Mouse (Mus musculus) hindbrain, embryonic 11.5 days (tissue): ENCODE data around the gene 2310061N02Rik. TPM values are rescaled to one million over a fixed set of nuclear protein-coding genes. Genes with fewer than 3 reads are reported as not detected.

Source experiments
- ATAC-seq: fragments of 200-750 bp; cut with Nextera tagmentation; 2 replicates; pipeline ENCODE4 v1.8.0; 2017; ENCODE audit warnings: mild to moderate bottlenecking, moderate TSS enrichment, moderate library complexity; ENCODE audit not compliant: low FRiP score
- DNase-seq: peaks from one replicate; pipeline ENCODE4 v3.0.0-alpha.2; 2015; ENCODE audit warnings: low spot score
- H3K27ac ChIP-seq: fragments of 300-500 bp; sonication (generic); 2 replicates; pipeline ENCODE4 v1.5.1; 2014; ENCODE audit warnings: mild to moderate bottlenecking, low read depth, low read length
- H3K27me3 ChIP-seq: fragments of 300-500 bp; sonication (generic); 2 replicates; pipeline ENCODE4 v1.6.1; 2014; ENCODE audit warnings: mild to moderate bottlenecking, low read length, moderate library complexity, mixed read lengths; ENCODE audit not compliant: control insufficient read depth, insufficient read depth
- H3K36me3 ChIP-seq: fragments of 300-500 bp; sonication (generic); 2 replicates; pipeline ENCODE4 v1.6.1; 2014; ENCODE audit warnings: mild to moderate bottlenecking, low read length, moderate library complexity, mixed read lengths; ENCODE audit not compliant: control insufficient read depth, insufficient read depth
- H3K4me1 ChIP-seq: fragments of 300-500 bp; sonication (generic); replicated peaks from 2 replicates; pipeline ENCODE4 v1.6.1; 2014; ENCODE audit warnings: low read length, mixed read lengths; ENCODE audit not compliant: control insufficient read depth, insufficient read depth
- H3K4me2 ChIP-seq: fragments of 300-500 bp; sonication (generic); replicated peaks from 2 replicates; pipeline ENCODE4 v1.6.1; 2014; ENCODE audit warnings: mild to moderate bottlenecking, low read depth, low read length
- H3K4me3 ChIP-seq: fragments of 300-500 bp; sonication (generic); 2 replicates; pipeline ENCODE4 v1.5.1; 2014; ENCODE audit warnings: low read depth, low read length
- H3K9ac ChIP-seq: fragments of 300-500 bp; sonication (generic); 2 replicates; pipeline ENCODE4 v1.6.1; 2014; ENCODE audit warnings: low read depth, low read length
- H3K9me3 ChIP-seq: fragments of 300-500 bp; sonication (generic); 2 replicates; pipeline ENCODE4 v1.6.1; 2016; ENCODE audit warnings: low read length; ENCODE audit not compliant: control insufficient read depth
- WGBS: fragments of 180-500 bp; shearing (Covaris S2); extraction: QIAGEN DNeasy Blood & Tissue Kit; methylation state at CpG from one replicate; pipeline ENCODE4 v1.1.7; 2014; 5-methylcytosine and 5-hydroxymethylcytosine counted together
- polyA plus RNA-seq: library from polyadenylated mRNA; unstranded; fragments of >200 nt; fragmentation: Nextera tagmentation; extraction: Ambion mirVana; gene quantifications from 2 replicates; pipeline ENCODE4 v1.2.1, GENCODE M21; 2014

Gene 2310061N02Rik
- polyA plus RNA-seq, 1 experiment from 2014 or later, result not detected

DNA sequence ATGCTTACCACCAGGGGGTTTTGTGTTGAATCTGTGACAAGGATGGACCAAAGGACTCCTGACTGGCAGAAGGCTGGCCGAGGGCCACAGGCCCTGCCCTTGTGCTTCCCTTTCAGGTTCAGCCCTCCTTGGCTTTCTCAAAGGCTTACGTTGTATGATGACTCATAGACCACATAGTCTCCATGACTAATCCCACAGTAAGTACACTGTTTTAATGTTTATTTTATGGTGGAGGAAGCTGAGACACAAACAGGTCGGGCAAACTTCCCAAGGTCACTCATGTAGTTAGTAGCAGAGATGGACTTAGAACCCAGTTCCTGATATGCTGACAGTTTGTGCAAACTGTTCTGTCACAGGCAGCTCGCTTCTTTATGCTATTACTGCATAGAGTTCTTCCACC is 3.0 kb upstream of the 2310061N02Rik start:
- H3K36me3 ChIP-seq, result no peaks in the 10 kb centered on the region
- ATAC-seq (0 out of 2 replicates have a peak, but pooled peaks have one; percentile 23), DNase-seq (no peak)
- H3K27ac ChIP-seq, result no peak overlapping the region
- no peaks in the 10 kb centered on the region for H3K9me3 ChIP-seq
- H3K27me3 ChIP-seq, result no peaks in the 10 kb centered on the region
- H3K4me3 ChIP-seq, result no peak overlapping the region
- H3K4me1 ChIP-seq, result no peaks in the 10 kb centered on the region
- 75% methylated on average over 4 of the region's 4 CpGs for WGBS
- H3K9ac ChIP-seq, result no peak overlapping the region
- no peak overlapping the region for H3K4me2 ChIP-seq

- no peaks in the 10 kb centered on the region for H3K9me3 ChIP-seq
- WGBS, result 62% methylated on average over 4 of the region's 4 CpGs
- no peak for ATAC-seq
- no peaks in the 10 kb centered on the region for H3K36me3 ChIP-seq
- no peak overlapping the region for H3K9ac ChIP-seq
- no peaks in the 10 kb centered on the region for H3K27me3 ChIP-seq
- no peaks in the 10 kb centered on the region for H3K4me1 ChIP-seq
- no peak overlapping the region for H3K4me3 ChIP-seq
- no peak overlapping the region for H3K4me2 ChIP-seq
- no peak for DNase-seq
- H3K27ac ChIP-seq, result no peak overlapping the region
Observed at GRCm38 (mm10) chr16:88701072-88701864, 6.5 kb downstream of the 2310061N02Rik start.

- Histone ChIP-seq H3K4me1 (no peaks in the 10 kb centered on the region), H3K36me3 (no peaks in the 10 kb centered on the region), H3K4me2 (no peak overlapping the region), H3K9ac (no peak overlapping the region), H3K4me3 (no peak overlapping the region), H3K27me3 (no peaks in the 10 kb centered on the region), H3K9me3 (no peaks in the 10 kb centered on the region), H3K27ac (no peak overlapping the region)
- ATAC-seq (no peak), DNase-seq (no peak)
- WGBS, result 82% methylated on average over 4 of the region's 4 CpGs
Observed at GRCm38 (mm10) chr16:88696256-88696655, 11.5 kb downstream of the 2310061N02Rik start.

DNA sequence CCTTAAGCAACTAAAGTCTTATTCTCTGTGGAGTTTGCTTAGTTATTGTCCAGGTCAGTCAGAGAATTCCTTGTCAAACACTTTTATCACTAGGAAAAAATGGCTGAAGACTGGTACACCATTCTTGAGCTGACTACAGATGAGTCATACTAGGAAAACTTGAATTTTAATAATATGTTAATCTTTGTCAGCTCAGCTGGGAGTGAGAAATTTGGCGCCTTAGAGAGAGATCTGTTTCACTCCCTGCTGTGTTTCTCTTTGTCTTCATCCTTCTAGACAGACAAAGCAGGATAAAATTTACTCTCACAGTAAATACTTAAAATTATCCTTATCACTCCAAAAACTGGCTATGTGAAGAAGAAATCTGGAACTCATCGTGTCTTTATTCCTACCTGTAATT is 26.5 kb downstream of the 2310061N02Rik start:
- 61% methylated on average over 2 of the region's 2 CpGs for WGBS
- Histone ChIP-seq H3K4me1 (no peaks in the 10 kb centered on the region), H3K4me2 (no peak overlapping the region), H3K9me3 (no peaks in the 10 kb centered on the region), H3K36me3 (no peaks in the 10 kb centered on the region), H3K27ac (no peak overlapping the region), H3K27me3 (no peaks in the 10 kb centered on the region), H3K4me3 (no peak overlapping the region), H3K9ac (no peak overlapping the region)
- ATAC-seq (peak; percentile 22; the same call in 1 of the 2 replicates), DNase-seq (no peak)

DNA sequence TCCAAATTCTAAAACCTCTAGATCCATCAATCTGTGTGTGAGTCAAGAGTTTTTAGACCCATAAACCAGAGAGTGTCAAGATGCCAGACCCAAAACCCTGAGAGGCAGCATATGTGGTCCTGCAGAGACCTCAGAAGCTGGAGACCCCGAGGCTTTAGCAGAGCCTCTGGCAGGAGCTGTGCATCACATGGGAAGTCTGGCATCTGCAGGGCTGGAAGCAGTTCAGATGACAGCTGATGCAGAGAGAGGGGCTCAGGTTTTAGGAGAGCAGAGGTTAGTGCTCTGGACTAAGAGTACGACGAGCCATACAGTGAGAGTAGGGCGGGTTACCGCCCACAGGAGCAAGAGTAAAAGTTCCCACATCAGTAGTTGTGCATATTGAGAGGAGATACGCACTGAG is 28.7 kb downstream of the 2310061N02Rik start:
- Histone ChIP-seq H3K4me1 (no peaks in the 10 kb centered on the region), H3K4me2 (no peak overlapping the region), H3K27ac (no peak overlapping the region), H3K27me3 (no peaks in the 10 kb centered on the region), H3K9me3 (no peaks in the 10 kb centered on the region), H3K36me3 (no peaks in the 10 kb centered on the region), H3K4me3 (no peak overlapping the region), H3K9ac (no peak overlapping the region)
- ATAC-seq (no peak), DNase-seq (no peak)
- WGBS, result 92% methylated on average over 6 of the region's 6 CpGs

DNA sequence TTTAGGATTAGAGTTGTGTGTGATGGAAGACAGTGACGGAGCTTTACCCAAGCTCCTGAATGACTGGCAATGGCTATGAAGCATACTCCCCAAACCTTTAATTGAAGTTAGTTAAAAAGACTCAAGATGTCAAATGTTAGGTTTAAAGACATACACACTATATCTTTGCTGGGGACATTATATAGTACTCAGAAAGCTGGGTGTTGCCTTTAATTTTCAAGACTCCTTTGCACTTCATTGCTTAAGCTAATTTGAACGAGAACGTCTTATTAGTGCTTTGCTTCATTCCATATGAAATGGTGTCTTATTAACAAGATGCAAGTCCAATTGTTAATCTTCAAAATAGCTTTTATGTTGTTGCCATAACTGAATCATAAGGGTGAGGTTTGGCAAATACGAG is 36.2 kb downstream of the 2310061N02Rik start, which contains the start of gene Krtap27-1:
TSS of gene Krtap27-1 (minus strand) at position 101 of the 400 bp plus-strand sequence.
- no peak within 1 kb of the TSS for H3K4me2 ChIP-seq
- H3K9ac ChIP-seq, result no peak within 1 kb of the TSS
- H3K4me1 ChIP-seq, result no peaks in the 10 kb centered on the region
- 92% methylated on average over 4 of the region's 4 CpGs for WGBS
- DNase-seq, result no peak
- no peaks in the 10 kb centered on the region for H3K36me3 ChIP-seq
- no peak within 1 kb of the TSS for H3K27ac ChIP-seq
- H3K27me3 ChIP-seq, result no peaks in the 10 kb centered on the region
- no peak within 1 kb of the TSS for H3K4me3 ChIP-seq
- no peak for ATAC-seq
- no peaks in the 10 kb centered on the region for H3K9me3 ChIP-seq

- H3K27me3 ChIP-seq, result no peaks in the 10 kb centered on the region
- 40% methylated on average over 1 of the region's 1 CpGs for WGBS
- H3K9me3 ChIP-seq, result no peaks in the 10 kb centered on the region
- H3K4me3 ChIP-seq, result no peak overlapping the region
- H3K36me3 ChIP-seq, result no peaks in the 10 kb centered on the region
- DNase-seq (no peak), ATAC-seq (peak; percentile 38; the same call in 1 of the 2 replicates)
- H3K4me2 ChIP-seq, result no peak overlapping the region
- no peak overlapping the region for H3K27ac ChIP-seq
- no peak overlapping the region for H3K9ac ChIP-seq
- H3K4me1 ChIP-seq, result no peaks in the 10 kb centered on the region
Observed at GRCm38 (mm10) chr16:88657426-88657825, 50.3 kb downstream of the 2310061N02Rik start.
